Mouse (Mus musculus) layer of hippocampus, postnatal 25 days (tissue): ENCODE measurements around the gene Ntf3. TPM values are rescaled to one million over a fixed set of nuclear protein-coding genes. Genes with fewer than 3 reads are reported as not detected.

Source experiments
- DNase-seq, 2 experiments: peaks; one replicate each; pipeline ENCODE4 v3.0.0; 2022; ENCODE audit warnings: mixed read lengths in 2 of 2, low spot score in 1 of 2; ENCODE audit errors: extremely low spot score in 1 of 2
- total RNA-seq, 2 experiments: library from RNA; stranded (reverse); gene quantifications; 2 replicates each; pipeline ENCODE4 v1.2.3; 2021

Gene Ntf3
- total RNA-seq, 2 experiments from 2014 or later = 13.2 to 14.0 TPM

GRCm38 (mm10) chr6:126160067-126160411, 6.7 kb downstream of the Ntf3 start:
- no peak for DNase-seq

- no peak for DNase-seq
Observed at GRCm38 (mm10) chr6:126159279-126160066, 7.2 kb downstream of the Ntf3 start.

GRCm38 (mm10) chr6:126155928-126156327, 10.8 kb downstream of the Ntf3 start:
- DNase-seq = no peak

GRCm38 (mm10) chr6:126154372-126154982, 12.2 kb downstream of the Ntf3 start:
- DNase-seq = no peak

- no peak for DNase-seq
Observed at GRCm38 (mm10) chr6:126153154-126153553, 13.6 kb downstream of the Ntf3 start.

GRCm38 (mm10) chr6:126143659-126144058, 23.1 kb downstream of the Ntf3 start:
- no peak for DNase-seq

GRCm38 (mm10) chr6:126142741-126143140, 24.0 kb downstream of the Ntf3 start:
- DNase-seq = no peak

GRCm38 (mm10) chr6:126142021-126142554, 24.6 kb downstream of the Ntf3 start:
- DNase-seq = no peak

- DNase-seq = no peak
Observed at GRCm38 (mm10) chr6:126141472-126141871, 25.2 kb downstream of the Ntf3 start.

GRCm38 (mm10) chr6:126140961-126141360, 25.7 kb downstream of the Ntf3 start:
- no peak for DNase-seq

- DNase-seq = no peak
Observed at GRCm38 (mm10) chr6:126140416-126140815, 26.3 kb downstream of the Ntf3 start.

- DNase-seq = no peak
Observed at GRCm38 (mm10) chr6:126134155-126134906, 32.4 kb downstream of the Ntf3 start.

GRCm38 (mm10) chr6:126128238-126128637, 38.5 kb downstream of the Ntf3 start:
- DNase-seq = no peak

GRCm38 (mm10) chr6:126118247-126118646, 48.5 kb downstream of the Ntf3 start:
- DNase-seq = no peak

GRCm38 (mm10) chr6:126117191-126117590, 49.5 kb downstream of the Ntf3 start:
- DNase-seq = no peak

- DNase-seq = no peak
Observed at GRCm38 (mm10) chr6:126114934-126115633, 51.6 kb downstream of the Ntf3 start.

- no peak for DNase-seq
Observed at GRCm38 (mm10) chr6:126110892-126111835, 55.5 kb downstream of the Ntf3 start.

- DNase-seq = no peak
Observed at GRCm38 (mm10) chr6:126109184-126109583, 57.5 kb downstream of the Ntf3 start.

- DNase-seq = no peak
Observed at GRCm38 (mm10) chr6:126108771-126109170, 57.9 kb downstream of the Ntf3 start.
